Mouse (Mus musculus): ENCODE measurements around the gene Exoc2.

Gene Exoc2

DNA sequence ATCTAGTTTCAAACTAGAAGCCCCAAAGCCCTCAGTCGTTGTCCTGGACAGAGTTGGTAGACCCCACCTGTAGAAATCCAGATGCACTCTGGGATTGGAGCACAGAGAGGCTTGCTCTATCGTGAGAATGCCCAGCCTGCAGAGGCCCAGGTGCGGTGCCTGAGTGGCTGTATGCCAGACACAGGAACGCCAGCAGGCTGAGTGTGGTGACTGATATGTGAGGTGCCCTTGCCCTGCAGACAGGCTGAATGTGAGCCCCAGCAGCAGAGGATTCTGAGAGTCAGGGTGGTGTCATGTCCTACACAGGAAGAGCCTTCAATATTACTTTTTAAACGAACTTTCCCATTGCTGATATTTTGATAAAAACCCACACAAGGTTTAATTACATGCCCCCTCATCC is 208.0 kb downstream of the Exoc2 start:
- DNase-seq = no peak

DNA sequence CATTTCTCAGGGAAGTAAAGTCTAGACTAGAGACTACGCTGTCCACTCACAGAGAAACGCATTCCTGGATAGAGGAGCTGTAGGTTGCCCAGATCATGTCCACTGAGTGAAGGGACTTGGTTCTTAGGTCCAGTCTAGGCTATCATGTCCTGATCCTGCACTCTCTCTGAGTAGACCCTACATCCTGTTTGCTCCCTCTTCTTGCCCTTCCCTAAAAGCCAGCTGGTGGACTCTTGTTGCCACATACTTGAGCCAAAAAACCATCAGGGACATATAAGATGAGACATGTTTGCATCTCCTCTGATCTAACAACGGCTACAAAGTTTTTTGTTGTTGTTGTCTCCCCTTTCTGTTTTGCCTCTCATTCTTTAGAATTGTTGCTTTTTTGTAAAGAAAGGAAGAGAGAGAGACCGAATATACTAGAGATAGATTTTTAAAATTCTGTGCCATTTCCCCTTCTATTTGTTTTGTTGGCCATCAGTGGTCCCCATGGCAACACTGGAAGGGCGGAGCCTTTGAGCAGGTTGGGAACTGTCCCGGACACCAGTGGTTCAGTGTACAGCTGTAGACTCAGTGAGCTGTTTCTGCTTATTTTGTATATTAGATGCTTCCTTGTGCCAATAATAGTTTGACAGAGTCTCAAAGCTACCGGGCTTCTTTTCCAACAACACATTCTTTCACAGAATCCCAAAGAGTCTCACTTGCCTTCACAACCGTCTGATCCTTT is 209.7 kb downstream of the Exoc2 start:
- DNase-seq = no peak
